Mouse (Mus musculus): ENCODE results near the gene Dapk3. TPM values are rescaled to one million over a fixed set of nuclear protein-coding genes. Genes with fewer than 3 reads are reported as not detected.
A peak's percentile ranks its signal among the peaks of the same experiment; 100 is the strongest.

Gene Dapk3
- polyA plus RNA-seq, 1 experiment, result 52.6 TPM

DNA sequence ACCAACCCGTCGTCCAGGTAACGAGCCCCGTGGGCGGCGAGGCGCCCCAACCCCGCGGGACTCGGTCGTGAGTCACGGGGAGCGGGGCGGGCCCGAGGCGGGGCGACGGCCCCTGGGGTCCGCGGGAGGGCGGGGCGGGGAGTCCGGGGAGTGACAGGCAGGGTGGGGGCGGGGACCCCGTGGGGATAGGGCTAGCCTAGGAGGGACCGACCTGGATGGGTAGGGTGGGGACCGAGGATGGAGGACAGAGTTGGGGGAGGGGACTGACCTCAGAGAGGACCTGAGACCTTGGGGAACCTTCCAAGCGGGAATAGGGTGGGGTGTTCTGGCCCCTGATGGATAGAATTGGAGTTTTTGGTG lies 50.4 kb downstream of the Dapk3 start:
- H3K4me1 ChIP-seq (ENCODE audit: control insufficient read depth, insufficient read depth, low read length), result peaks cover 8% of the 10 kb centered on the region
- H3K36me3 ChIP-seq (ENCODE audit: control insufficient read depth, insufficient read depth, low read length), result no peaks in the 10 kb centered on the region
- no peak overlapping the region for H3K27ac ChIP-seq (ENCODE audit: control insufficient read depth, insufficient read depth, low read depth, low read length)
- TF ChIP-seq POLR2A (IDR thresholded peaks at IDR 0.05; ENCODE audit: control insufficient read depth, low read depth, low read length), result no peak
- TF ChIP-seq CTCF (IDR thresholded peaks at IDR 0.05; ENCODE audit: control insufficient read depth, insufficient read depth, insufficient replicate concordance, low read depth, low read length), result no peak
- H3K4me3 ChIP-seq (ENCODE audit: control insufficient read depth, low read depth, low read length), result peak overlapping the region; percentile 85
- H3K27me3 ChIP-seq (ENCODE audit: control insufficient read depth, insufficient read depth, low read length), result no peaks in the 10 kb centered on the region

DNA sequence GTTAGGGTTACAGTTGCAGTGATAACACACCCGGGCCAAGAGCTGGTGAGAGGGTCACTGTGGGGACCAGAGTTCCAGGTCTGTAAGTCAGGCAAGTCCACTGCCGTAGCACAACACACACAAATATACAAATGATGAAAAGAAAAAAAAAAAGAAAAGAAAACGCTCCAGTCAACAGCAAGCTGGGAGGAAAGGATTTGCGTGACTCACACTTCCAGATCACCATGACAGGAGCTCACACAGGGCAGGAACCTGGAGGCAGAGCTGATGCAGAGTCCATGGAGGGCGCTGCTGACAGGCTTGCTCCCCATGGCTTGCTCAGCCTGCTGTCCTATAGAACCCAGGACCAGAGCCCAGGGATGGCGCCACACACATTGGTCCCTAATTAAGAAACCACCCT lies 51.4 kb downstream of the Dapk3 start:
- Histone ChIP-seq H3K4me1 (ENCODE audit: control insufficient read depth, insufficient read depth, low read length) (peaks cover 8% of the 10 kb centered on the region), H3K4me3 (ENCODE audit: control insufficient read depth, low read depth, low read length) (no peak overlapping the region), H3K36me3 (ENCODE audit: control insufficient read depth, insufficient read depth, low read length) (no peaks in the 10 kb centered on the region), H3K27me3 (ENCODE audit: control insufficient read depth, insufficient read depth, low read length) (no peaks in the 10 kb centered on the region), H3K27ac (ENCODE audit: control insufficient read depth, insufficient read depth, low read depth, low read length) (no peak overlapping the region)
- no peak for TF ChIP-seq CTCF (IDR thresholded peaks at IDR 0.05; ENCODE audit: control insufficient read depth, insufficient read depth, insufficient replicate concordance, low read depth, low read length)
- no peak for TF ChIP-seq POLR2A (IDR thresholded peaks at IDR 0.05; ENCODE audit: control insufficient read depth, low read depth, low read length)

DNA sequence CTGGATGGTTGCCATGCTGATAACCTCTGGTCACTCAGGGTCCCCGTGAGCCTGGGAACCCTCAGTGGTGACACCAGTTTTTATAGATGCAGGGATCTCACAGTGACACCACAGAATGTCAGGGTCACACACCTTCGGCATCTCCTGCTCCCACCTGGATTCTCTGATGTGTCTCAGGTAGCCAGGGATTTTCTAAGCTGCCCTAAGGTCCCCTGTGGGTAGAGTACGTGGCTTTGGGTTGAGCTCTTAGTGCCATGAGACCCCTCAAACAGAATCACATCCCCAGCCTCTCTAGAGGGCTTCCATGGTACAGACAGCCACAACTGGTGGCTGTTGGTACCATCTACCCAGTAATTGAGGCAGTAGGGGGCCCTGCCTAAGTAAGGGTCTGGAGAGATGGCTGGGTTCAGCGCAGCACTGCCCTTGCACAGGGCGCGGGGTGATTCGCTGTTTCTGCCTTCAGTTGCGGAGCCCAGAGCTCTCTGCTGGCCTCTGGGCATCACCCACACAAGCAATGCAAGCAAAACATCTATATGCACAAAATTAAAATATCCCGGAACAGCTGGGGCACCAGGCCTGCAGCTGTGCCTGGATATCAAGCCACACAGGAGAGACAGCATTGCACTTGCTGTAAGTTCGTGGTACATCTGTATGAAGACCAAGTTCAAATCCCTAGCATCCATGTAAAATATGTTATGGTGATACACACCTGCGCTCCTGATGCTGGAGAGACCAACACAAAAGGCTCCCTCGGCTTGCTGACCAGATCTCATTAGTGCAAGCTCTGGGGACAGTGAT lies 53.9 kb downstream of the Dapk3 start:
- Histone ChIP-seq H3K27me3 (ENCODE audit: control insufficient read depth, insufficient read depth, low read length) (no peaks in the 10 kb centered on the region), H3K4me3 (ENCODE audit: control insufficient read depth, low read depth, low read length) (no peak overlapping the region), H3K27ac (ENCODE audit: control insufficient read depth, insufficient read depth, low read depth, low read length) (no peak overlapping the region), H3K36me3 (ENCODE audit: control insufficient read depth, insufficient read depth, low read length) (no peaks in the 10 kb centered on the region), H3K4me1 (ENCODE audit: control insufficient read depth, insufficient read depth, low read length) (peaks cover 15% of the 10 kb centered on the region)
- TF ChIP-seq POLR2A (IDR thresholded peaks at IDR 0.05; ENCODE audit: control insufficient read depth, low read depth, low read length) (no peak), CTCF (IDR thresholded peaks at IDR 0.05; ENCODE audit: control insufficient read depth, insufficient read depth, insufficient replicate concordance, low read depth, low read length) (no peak)

- Histone ChIP-seq H3K27me3 (ENCODE audit: control insufficient read depth, insufficient read depth, low read length) (no peaks in the 10 kb centered on the region), H3K4me3 (ENCODE audit: control insufficient read depth, low read depth, low read length) (no peak overlapping the region), H3K27ac (ENCODE audit: control insufficient read depth, insufficient read depth, low read depth, low read length) (no peak overlapping the region), H3K4me1 (ENCODE audit: control insufficient read depth, insufficient read depth, low read length) (peaks cover 7% of the 10 kb centered on the region), H3K36me3 (ENCODE audit: control insufficient read depth, insufficient read depth, low read length) (no peaks in the 10 kb centered on the region)
- no peak for TF ChIP-seq CTCF (IDR thresholded peaks at IDR 0.05; ENCODE audit: control insufficient read depth, insufficient read depth, insufficient replicate concordance, low read depth, low read length)
Measured at GRCm38 (mm10) chr10:81238618-81239017, 55.8 kb downstream of the Dapk3 start.

DNA sequence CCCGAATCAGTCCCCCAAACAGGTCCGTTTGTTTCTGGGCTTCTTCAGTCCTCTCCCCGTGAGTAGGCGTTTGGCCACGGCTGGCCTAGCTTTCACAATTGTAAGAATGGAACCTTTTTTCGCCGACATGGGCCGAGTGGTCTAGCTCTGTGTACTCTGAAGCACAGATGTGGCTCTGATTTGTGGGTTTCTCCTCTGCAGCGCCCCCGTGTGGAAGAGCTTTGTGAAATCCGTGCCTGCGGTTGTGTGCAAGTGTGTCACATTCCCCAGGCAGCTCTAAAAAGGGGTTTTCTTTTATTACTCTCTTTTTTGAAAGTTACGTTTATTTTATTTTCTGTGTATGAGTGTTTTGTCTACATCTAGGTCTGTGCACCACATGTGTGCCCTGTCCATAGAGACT lies 58.1 kb downstream of the Dapk3 start:
- H3K4me3 ChIP-seq (ENCODE audit: control insufficient read depth, low read depth, low read length), result no peak overlapping the region
- no peaks in the 10 kb centered on the region for H3K27me3 ChIP-seq (ENCODE audit: control insufficient read depth, insufficient read depth, low read length)
- H3K36me3 ChIP-seq (ENCODE audit: control insufficient read depth, insufficient read depth, low read length), result no peaks in the 10 kb centered on the region
- peaks cover 6% of the 10 kb centered on the region; the same call in 1 of the 2 replicates for H3K4me1 ChIP-seq (ENCODE audit: control insufficient read depth, insufficient read depth, low read length)
- TF ChIP-seq POLR2A (IDR thresholded peaks at IDR 0.05; ENCODE audit: control insufficient read depth, low read depth, low read length), result no peak
- peak; percentile 40; the same call in 1 of the 2 replicates for TF ChIP-seq CTCF (IDR thresholded peaks at IDR 0.05; ENCODE audit: control insufficient read depth, insufficient read depth, insufficient replicate concordance, low read depth, low read length)
- no peak overlapping the region for H3K27ac ChIP-seq (ENCODE audit: control insufficient read depth, insufficient read depth, low read depth, low read length)

DNA sequence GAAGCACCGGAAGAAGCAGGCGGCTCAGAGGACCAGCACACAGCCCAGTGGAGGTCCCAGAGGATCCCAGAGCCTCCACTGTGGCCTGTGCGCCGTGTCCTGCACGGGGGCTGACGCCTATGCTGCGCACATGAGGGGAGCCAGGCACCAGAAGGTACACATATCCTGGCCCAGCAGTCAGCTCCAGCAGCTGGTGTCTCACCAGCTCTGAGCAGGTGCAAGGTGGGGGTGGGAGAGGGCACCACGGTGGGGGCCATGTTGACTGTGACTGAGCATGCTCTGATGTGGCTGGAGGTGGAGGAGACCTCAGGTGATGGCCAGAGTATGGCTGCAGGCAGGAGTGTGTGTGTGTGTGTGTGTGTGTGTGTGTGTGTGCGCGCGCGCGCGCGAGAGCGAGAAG lies 59.2 kb downstream of the Dapk3 start:
- TF ChIP-seq POLR2A (IDR thresholded peaks at IDR 0.05; ENCODE audit: control insufficient read depth, low read depth, low read length) (no peak), CTCF (IDR thresholded peaks at IDR 0.05; ENCODE audit: control insufficient read depth, insufficient read depth, insufficient replicate concordance, low read depth, low read length) (no peak)
- Histone ChIP-seq H3K36me3 (ENCODE audit: control insufficient read depth, insufficient read depth, low read length) (no peaks in the 10 kb centered on the region), H3K27me3 (ENCODE audit: control insufficient read depth, insufficient read depth, low read length) (no peaks in the 10 kb centered on the region), H3K27ac (ENCODE audit: control insufficient read depth, insufficient read depth, low read depth, low read length) (no peak overlapping the region), H3K4me3 (ENCODE audit: control insufficient read depth, low read depth, low read length) (no peak overlapping the region), H3K4me1 (ENCODE audit: control insufficient read depth, insufficient read depth, low read length) (peaks cover 6% of the 10 kb centered on the region; the same call in 1 of the 2 replicates)

Other genes starting within 250 kb of the Dapk3 start
- gene Gng7, start 168.1 kb upstream of the Dapk3 start, polyA plus RNA-seq (2012; rRNA removed), result 1.0 and 1.6 TPM in 2 replicates
- gene Diras1, start 157.3 kb upstream of the Dapk3 start, polyA plus RNA-seq (2012; rRNA removed), result 0.95 and 1.4 TPM in 2 replicates
- gene Slc39a3, start 145.6 kb upstream of the Dapk3 start, polyA plus RNA-seq (2012; rRNA removed), result 39.6 and 46.3 TPM in 2 replicates
- 203 and 224 TPM in 2 replicates for gene Sgta, start 122.8 kb upstream of the Dapk3 start, polyA plus RNA-seq (2012; rRNA removed)
- 318 and 378 TPM in 2 replicates for gene Thop1, start 113.0 kb upstream of the Dapk3 start, polyA plus RNA-seq (2012; rRNA removed)
- gene Creb3l3, start 84.1 kb upstream of the Dapk3 start, polyA plus RNA-seq (2012; rRNA removed), result 0.40 and 0.70 TPM in 2 replicates
- 147 and 192 TPM in 2 replicates for gene Map2k2, start 77.1 kb upstream of the Dapk3 start, polyA plus RNA-seq (2012; rRNA removed)
- gene Zbtb7a, start 47.8 kb upstream of the Dapk3 start, polyA plus RNA-seq (2012; rRNA removed), result 5.6 and 6.0 TPM in 2 replicates
- gene Pias4, start 15.1 kb upstream of the Dapk3 start, polyA plus RNA-seq (2012; rRNA removed), result 164 and 184 TPM in 2 replicates
- gene Eef2, start 6.4 kb upstream of the Dapk3 start, polyA plus RNA-seq (2012; rRNA removed), result 1,507 and 1,673 TPM in 2 replicates
- gene 4930442H23Rik, start 844 bp downstream of the Dapk3 start, polyA plus RNA-seq (2012; rRNA removed), result 1.4 and 1.8 TPM in 2 replicates
- gene Nmrk2, start 19.0 kb downstream of the Dapk3 start, polyA plus RNA-seq (2012; rRNA removed), result not detected in 2 replicates
- 0.25 and 0.26 TPM in 2 replicates for gene Atcay, start 47.8 kb downstream of the Dapk3 start, polyA plus RNA-seq (2012; rRNA removed)
- 11.6 and 12.5 TPM in 2 replicates for gene Zfr2, start 50.1 kb downstream of the Dapk3 start, polyA plus RNA-seq (2012; rRNA removed)
- gene Matk, start 69.9 kb downstream of the Dapk3 start, polyA plus RNA-seq (2012; rRNA removed), result 3.0 and 3.5 TPM in 2 replicates
- gene Mrpl54, start 83.9 kb downstream of the Dapk3 start, polyA plus RNA-seq (2012; rRNA removed), result 181 and 261 TPM in 2 replicates
- gene Apba3, start 84.0 kb downstream of the Dapk3 start, polyA plus RNA-seq (2012; rRNA removed), result 53.5 and 77.2 TPM in 2 replicates
- 0.56 and 0.99 TPM in 2 replicates for gene Tjp3, start 108.6 kb downstream of the Dapk3 start, polyA plus RNA-seq (2012; rRNA removed)
- 10.1 and 10.4 TPM in 2 replicates for gene Pip5k1c, start 110.0 kb downstream of the Dapk3 start, polyA plus RNA-seq (2012; rRNA removed)
- 13.4 and 16.5 TPM in 2 replicates for gene Cactin, start 138.1 kb downstream of the Dapk3 start, polyA plus RNA-seq (2012; rRNA removed)
- gene Tbxa2r, start 145.7 kb downstream of the Dapk3 start, polyA plus RNA-seq (2012; rRNA removed), result 0.47 and 0.91 TPM in 2 replicates
- gene Gipc3, start 160.3 kb downstream of the Dapk3 start, polyA plus RNA-seq (2012; rRNA removed), result 3.3 and 4.1 TPM in 2 replicates
- gene Hmg20b, start 167.5 kb downstream of the Dapk3 start, polyA plus RNA-seq (2012; rRNA removed), result 23.0 and 27.7 TPM in 2 replicates
- gene Mfsd12, start 174.5 kb downstream of the Dapk3 start, polyA plus RNA-seq (2012; rRNA removed), result 33.1 and 39.7 TPM in 2 replicates
- gene 4930404N11Rik, start 182.8 kb downstream of the Dapk3 start, polyA plus RNA-seq (2012; rRNA removed), result 273 and 296 TPM in 2 replicates
- gene Fzr1, start 195.5 kb downstream of the Dapk3 start, polyA plus RNA-seq (2012; rRNA removed), result 161 and 178 TPM in 2 replicates
- gene Dohh, start 201.4 kb downstream of the Dapk3 start, polyA plus RNA-seq (2012; rRNA removed), result 38.5 and 46.3 TPM in 2 replicates
- 1.2 and 1.6 TPM in 2 replicates for gene Gm48551, start 201.5 kb downstream of the Dapk3 start, polyA plus RNA-seq (2012; rRNA removed)
- gene Gm48552, start 206.0 kb downstream of the Dapk3 start, polyA plus RNA-seq (2012; rRNA removed), result 0.65 TPM in 1 of 2 replicates, not detected in the other
- 3,568 and 3,612 TPM in 2 replicates for gene Smim24, start 210.0 kb downstream of the Dapk3 start, polyA plus RNA-seq (2012; rRNA removed)